Mouse (Mus musculus) C2C12 (cell line): ENCODE measurements at regions not wholly inside any gene's neighbourhood (a gene's known extent, or its start where the extent isn't known, plus 50 kb on each side); places are given as distances from the start of the nearest gene placed in this dataset.

ENCODE experiments used
- CTCF ChIP-seq: IDR thresholded peaks from one replicate; pipeline ENCODE4 v1.5.1; 2011; ENCODE audit not compliant: control insufficient read depth, insufficient read depth, insufficient read length
- MAX ChIP-seq: IDR thresholded peaks from one replicate; pipeline ENCODE4 v1.6.1; 2011; ENCODE audit warnings: mild to moderate bottlenecking, control low read depth
- MYOD1 ChIP-seq: IDR thresholded peaks from one replicate; pipeline ENCODE4 v1.6.1; 2011; ENCODE audit warnings: low read depth; ENCODE audit not compliant: control insufficient read depth, insufficient read length
- USF1 ChIP-seq: IDR thresholded peaks from one replicate; pipeline ENCODE4 v1.6.1; 2011; ENCODE audit warnings: low read depth, mild to moderate bottlenecking, control low read depth, moderate library complexity

- no peak for TF ChIP-seq CTCF
- no peak for TF ChIP-seq USF1
- TF ChIP-seq MAX: no peak
- TF ChIP-seq MYOD1: no peak
Measured at GRCm38 (mm10) chr1:63977302-63977888, 144.7 kb downstream of the Klf7 start.
